Mouse (Mus musculus): ENCODE data around the gene Klhl5. TPM values are rescaled to one million over a fixed set of nuclear protein-coding genes. Genes with fewer than 3 reads are reported as not detected.

Gene Klhl5
- polyA plus RNA-seq, 1 experiment: 9.9 TPM

GRCm38 (mm10) chr5:65136159-65136558 is 28.8 kb downstream of the Klhl5 start:
- TF ChIP-seq MYOD1 (IDR thresholded peaks at IDR 0.05; ENCODE audit: control insufficient read depth, insufficient read length, low read depth): no peak
- TF ChIP-seq USF1 (IDR thresholded peaks at IDR 0.05; ENCODE audit: low read depth): no peak
- no peak for TF ChIP-seq CEBPB (IDR thresholded peaks at IDR 0.05; ENCODE audit: low read depth)
- TF ChIP-seq MYOG (IDR thresholded peaks at IDR 0.05; ENCODE audit: control insufficient read depth, extremely low read depth, insufficient read length): no peak
- no peak for TF ChIP-seq CTCF (IDR thresholded peaks at IDR 0.05; ENCODE audit: control insufficient read depth, insufficient read depth, insufficient read length)
- TF ChIP-seq MAX (IDR thresholded peaks at IDR 0.05): no peak
- TF ChIP-seq FOSL1 (IDR thresholded peaks at IDR 0.05; ENCODE audit: insufficient read depth, low read length, poor library complexity, severe bottlenecking): no peak
- no peaks in the 10 kb centered on the region for H3K79me3 ChIP-seq (ENCODE audit: low read depth)
- no peak overlapping the region for H3ac ChIP-seq (ENCODE audit: control insufficient read depth, insufficient read length, low read depth)
- H3K4me3 ChIP-seq (ENCODE audit: insufficient read depth, poor library complexity, severe bottlenecking): no peak overlapping the region
- H3K36me3 ChIP-seq (ENCODE audit: control insufficient read depth, insufficient read depth): no peaks in the 10 kb centered on the region
- no peaks in the 10 kb centered on the region for H3K79me2 ChIP-seq (ENCODE audit: control insufficient read depth, insufficient read depth)
- H3K27me3 ChIP-seq (ENCODE audit: control insufficient read depth, insufficient read depth, insufficient read length): no peaks in the 10 kb centered on the region

GRCm38 (mm10) chr5:65137073-65137472 is 29.7 kb downstream of the Klhl5 start:
- H3K36me3 ChIP-seq (ENCODE audit: control insufficient read depth, insufficient read depth): no peaks in the 10 kb centered on the region
- no peaks in the 10 kb centered on the region for H3K79me3 ChIP-seq (ENCODE audit: low read depth)
- TF ChIP-seq MAX (IDR thresholded peaks at IDR 0.05) (no peak), MYOG (IDR thresholded peaks at IDR 0.05; ENCODE audit: control insufficient read depth, extremely low read depth, insufficient read length) (no peak), MYOD1 (IDR thresholded peaks at IDR 0.05; ENCODE audit: control insufficient read depth, insufficient read length, low read depth) (no peak), CEBPB (IDR thresholded peaks at IDR 0.05; ENCODE audit: low read depth) (no peak), FOSL1 (IDR thresholded peaks at IDR 0.05; ENCODE audit: insufficient read depth, low read length, poor library complexity, severe bottlenecking) (no peak), CTCF (IDR thresholded peaks at IDR 0.05; ENCODE audit: control insufficient read depth, insufficient read depth, insufficient read length) (no peak), USF1 (IDR thresholded peaks at IDR 0.05; ENCODE audit: low read depth) (no peak)
- no peak overlapping the region for H3K4me3 ChIP-seq (ENCODE audit: insufficient read depth, poor library complexity, severe bottlenecking)
- H3K27me3 ChIP-seq (ENCODE audit: control insufficient read depth, insufficient read depth, insufficient read length): no peaks in the 10 kb centered on the region
- no peaks in the 10 kb centered on the region for H3K79me2 ChIP-seq (ENCODE audit: control insufficient read depth, insufficient read depth)
- no peak overlapping the region for H3ac ChIP-seq (ENCODE audit: control insufficient read depth, insufficient read length, low read depth)

DNA sequence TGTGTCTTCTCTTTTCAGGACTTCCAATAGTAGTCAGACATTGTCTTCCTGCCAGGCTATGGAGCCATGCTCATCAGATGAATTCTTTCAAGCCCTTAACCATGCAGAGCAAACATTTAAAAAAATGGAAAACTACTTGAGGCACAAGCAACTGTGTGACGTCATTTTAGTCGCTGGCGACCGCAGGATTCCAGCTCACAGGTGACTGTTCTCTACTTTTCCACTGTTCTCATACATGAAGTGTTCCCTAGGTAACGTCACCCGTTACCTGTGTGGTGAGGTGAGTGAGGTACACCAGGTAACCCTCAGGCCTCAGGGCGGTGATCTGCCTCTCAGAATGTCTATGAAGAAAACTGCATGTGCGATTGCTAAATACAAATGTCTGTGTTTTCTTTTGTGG is 33.9 kb downstream of the Klhl5 start:
- no peaks in the 10 kb centered on the region for H3K79me2 ChIP-seq (ENCODE audit: control insufficient read depth, insufficient read depth)
- TF ChIP-seq MAX (IDR thresholded peaks at IDR 0.05): no peak
- no peak for TF ChIP-seq MYOG (IDR thresholded peaks at IDR 0.05; ENCODE audit: control insufficient read depth, extremely low read depth, insufficient read length)
- no peak for TF ChIP-seq CTCF (IDR thresholded peaks at IDR 0.05; ENCODE audit: control insufficient read depth, insufficient read depth, insufficient read length)
- TF ChIP-seq MYOD1 (IDR thresholded peaks at IDR 0.05; ENCODE audit: control insufficient read depth, insufficient read length, low read depth): no peak
- no peak for TF ChIP-seq FOSL1 (IDR thresholded peaks at IDR 0.05; ENCODE audit: insufficient read depth, low read length, poor library complexity, severe bottlenecking)
- TF ChIP-seq USF1 (IDR thresholded peaks at IDR 0.05; ENCODE audit: low read depth): no peak
- TF ChIP-seq CEBPB (IDR thresholded peaks at IDR 0.05; ENCODE audit: low read depth): no peak
- no peak overlapping the region for H3K4me3 ChIP-seq (ENCODE audit: insufficient read depth, poor library complexity, severe bottlenecking)
- no peaks in the 10 kb centered on the region for H3K36me3 ChIP-seq (ENCODE audit: control insufficient read depth, insufficient read depth)
- no peaks in the 10 kb centered on the region for H3K27me3 ChIP-seq (ENCODE audit: control insufficient read depth, insufficient read depth, insufficient read length)
- H3K79me3 ChIP-seq (ENCODE audit: low read depth): no peaks in the 10 kb centered on the region
- no peak overlapping the region for H3ac ChIP-seq (ENCODE audit: control insufficient read depth, insufficient read length, low read depth)

DNA sequence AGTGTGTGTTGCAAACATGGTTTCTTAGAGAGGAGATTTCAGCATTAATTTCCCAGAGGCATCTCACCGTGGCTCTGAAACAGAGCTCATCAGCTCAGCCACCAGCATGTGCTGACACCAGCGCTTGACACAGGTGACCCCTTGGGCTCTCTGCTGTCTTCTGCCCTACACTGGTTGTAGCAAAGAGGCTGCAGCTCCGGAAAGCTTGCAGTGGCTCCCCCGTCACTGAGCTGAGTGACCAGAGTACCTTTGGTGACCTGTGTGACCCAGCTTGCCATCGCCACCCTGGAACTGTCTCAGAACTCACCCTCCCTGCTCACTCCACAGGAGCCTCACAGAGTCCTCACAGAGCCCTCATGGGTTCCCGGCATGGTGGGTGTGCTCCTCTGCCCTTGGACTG is 34.9 kb downstream of the Klhl5 start:
- Histone ChIP-seq H3K79me2 (ENCODE audit: control insufficient read depth, insufficient read depth) (no peaks in the 10 kb centered on the region), H3K79me3 (ENCODE audit: low read depth) (no peaks in the 10 kb centered on the region), H3K4me3 (ENCODE audit: insufficient read depth, poor library complexity, severe bottlenecking) (no peak overlapping the region), H3K27me3 (ENCODE audit: control insufficient read depth, insufficient read depth, insufficient read length) (no peaks in the 10 kb centered on the region), H3K36me3 (ENCODE audit: control insufficient read depth, insufficient read depth) (no peaks in the 10 kb centered on the region), H3ac (ENCODE audit: control insufficient read depth, insufficient read length, low read depth) (no peak overlapping the region)
- TF ChIP-seq MYOD1 (IDR thresholded peaks at IDR 0.05; ENCODE audit: control insufficient read depth, insufficient read length, low read depth): no peak
- TF ChIP-seq MYOG (IDR thresholded peaks at IDR 0.05; ENCODE audit: control insufficient read depth, extremely low read depth, insufficient read length): no peak
- no peak for TF ChIP-seq USF1 (IDR thresholded peaks at IDR 0.05; ENCODE audit: low read depth)
- no peak for TF ChIP-seq FOSL1 (IDR thresholded peaks at IDR 0.05; ENCODE audit: insufficient read depth, low read length, poor library complexity, severe bottlenecking)
- TF ChIP-seq CEBPB (IDR thresholded peaks at IDR 0.05; ENCODE audit: low read depth): no peak
- TF ChIP-seq CTCF (IDR thresholded peaks at IDR 0.05; ENCODE audit: control insufficient read depth, insufficient read depth, insufficient read length): no peak
- no peak for TF ChIP-seq MAX (IDR thresholded peaks at IDR 0.05)

DNA sequence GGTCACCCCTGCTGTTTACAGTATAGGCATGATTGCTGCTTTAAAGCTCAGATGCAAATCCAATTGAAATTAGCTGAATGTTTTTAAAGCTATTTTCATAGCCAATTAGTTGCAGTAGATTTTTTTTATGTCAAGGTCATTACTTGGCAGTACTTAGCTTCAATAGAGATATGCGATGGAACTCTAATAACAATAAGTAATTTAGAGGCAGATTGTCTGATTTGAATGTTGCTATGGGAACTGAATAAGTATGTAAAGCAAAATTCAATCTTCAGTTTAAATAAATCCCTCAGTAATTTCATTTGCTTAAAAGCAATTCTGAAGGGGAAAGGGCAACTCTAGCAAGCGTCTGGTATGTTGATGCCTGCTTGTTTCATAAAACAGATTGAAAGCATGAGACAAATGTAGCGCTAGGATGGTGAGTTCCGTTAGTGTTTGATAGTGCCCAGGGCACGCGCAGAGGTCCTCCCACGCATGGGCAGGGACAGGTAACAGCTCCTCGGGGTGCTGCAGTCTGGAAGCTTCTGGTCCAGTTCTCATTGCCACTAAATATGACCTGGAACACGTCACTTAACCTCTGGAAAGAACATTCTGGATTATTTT is 38.3 kb downstream of the Klhl5 start:
- H3ac ChIP-seq (ENCODE audit: control insufficient read depth, insufficient read length, low read depth): no peak overlapping the region
- H3K79me2 ChIP-seq (ENCODE audit: control insufficient read depth, insufficient read depth): no peaks in the 10 kb centered on the region
- no peaks in the 10 kb centered on the region for H3K36me3 ChIP-seq (ENCODE audit: control insufficient read depth, insufficient read depth)
- no peaks in the 10 kb centered on the region for H3K79me3 ChIP-seq (ENCODE audit: low read depth)
- no peak overlapping the region for H3K4me3 ChIP-seq (ENCODE audit: insufficient read depth, poor library complexity, severe bottlenecking)
- no peaks in the 10 kb centered on the region for H3K27me3 ChIP-seq (ENCODE audit: control insufficient read depth, insufficient read depth, insufficient read length)
- TF ChIP-seq MYOG (IDR thresholded peaks at IDR 0.05; ENCODE audit: control insufficient read depth, extremely low read depth, insufficient read length): no peak
- no peak for TF ChIP-seq MAX (IDR thresholded peaks at IDR 0.05)
- TF ChIP-seq MYOD1 (IDR thresholded peaks at IDR 0.05; ENCODE audit: control insufficient read depth, insufficient read length, low read depth): no peak
- no peak for TF ChIP-seq CTCF (IDR thresholded peaks at IDR 0.05; ENCODE audit: control insufficient read depth, insufficient read depth, insufficient read length)
- TF ChIP-seq USF1 (IDR thresholded peaks at IDR 0.05; ENCODE audit: low read depth): no peak

- Histone ChIP-seq H3K4me3 (ENCODE audit: insufficient read depth, poor library complexity, severe bottlenecking) (no peak overlapping the region), H3K79me3 (ENCODE audit: low read depth) (no peaks in the 10 kb centered on the region), H3K27me3 (ENCODE audit: control insufficient read depth, insufficient read depth, insufficient read length) (no peaks in the 10 kb centered on the region), H3K79me2 (ENCODE audit: control insufficient read depth, insufficient read depth) (no peaks in the 10 kb centered on the region), H3K36me3 (ENCODE audit: control insufficient read depth, insufficient read depth) (no peaks in the 10 kb centered on the region), H3ac (ENCODE audit: control insufficient read depth, insufficient read length, low read depth) (no peak overlapping the region)
- TF ChIP-seq MYOG (IDR thresholded peaks at IDR 0.05; ENCODE audit: control insufficient read depth, extremely low read depth, insufficient read length) (no peak), USF1 (IDR thresholded peaks at IDR 0.05; ENCODE audit: low read depth) (no peak), MAX (IDR thresholded peaks at IDR 0.05) (no peak), FOSL1 (IDR thresholded peaks at IDR 0.05; ENCODE audit: insufficient read depth, low read length, poor library complexity, severe bottlenecking) (no peak), CEBPB (IDR thresholded peaks at IDR 0.05; ENCODE audit: low read depth) (no peak), MYOD1 (IDR thresholded peaks at IDR 0.05; ENCODE audit: control insufficient read depth, insufficient read length, low read depth) (no peak), CTCF (IDR thresholded peaks at IDR 0.05; ENCODE audit: control insufficient read depth, insufficient read depth, insufficient read length) (no peak)
Measured at GRCm38 (mm10) chr5:65146749-65147148, 39.4 kb downstream of the Klhl5 start.

Measured in C2C12 (cell line).